Mouse (Mus musculus) gonadal fat pad, adult 2 months (tissue): ENCODE data around the gene Casp7. TPM values are rescaled to one million over a fixed set of nuclear protein-coding genes. Genes with fewer than 3 reads are reported as not detected.

Source experiments
- DNase-seq: peaks from one replicate; pipeline ENCODE4 v3.0.0-alpha.2; 2012; ENCODE audit warnings: low read depth
- polyA plus RNA-seq: library from polyadenylated mRNA; depleted of rRNA; stranded (reverse); fragments of >200 nt; gene quantifications from 2 replicates; pipeline ENCODE4 v1.2.3, GENCODE M21; 2012

The Casp7 gene
- polyA plus RNA-seq, 1 experiment = 16.6 TPM

- no peak for DNase-seq
These were observed 27.9 kb downstream of the Casp7 start for GRCm38 (mm10) chr19:56424606-56425395.

GRCm38 (mm10) chr19:56425492-56425891 is 28.6 kb downstream of the Casp7 start:
- no peak for DNase-seq

DNA sequence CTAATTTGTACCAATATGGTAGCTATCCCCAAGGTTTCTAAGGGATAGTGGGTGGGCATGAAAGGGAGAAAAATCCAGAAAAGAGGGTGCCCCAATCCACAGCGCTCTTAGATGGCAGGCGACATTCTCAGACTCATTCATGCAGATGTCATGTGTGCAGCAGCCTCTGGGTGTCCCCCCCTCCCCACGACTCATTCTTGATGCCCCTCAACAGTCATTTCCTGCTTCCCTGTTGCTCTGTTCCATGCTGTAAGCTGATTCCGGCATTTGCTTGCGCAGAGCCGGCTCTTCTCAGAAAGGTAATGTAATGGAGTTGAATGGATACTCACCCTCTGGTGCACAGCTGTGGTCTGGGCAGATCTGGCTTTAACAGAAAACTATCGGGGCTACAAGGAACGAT is 33.4 kb downstream of the Casp7 start:
- no peak for DNase-seq

DNA sequence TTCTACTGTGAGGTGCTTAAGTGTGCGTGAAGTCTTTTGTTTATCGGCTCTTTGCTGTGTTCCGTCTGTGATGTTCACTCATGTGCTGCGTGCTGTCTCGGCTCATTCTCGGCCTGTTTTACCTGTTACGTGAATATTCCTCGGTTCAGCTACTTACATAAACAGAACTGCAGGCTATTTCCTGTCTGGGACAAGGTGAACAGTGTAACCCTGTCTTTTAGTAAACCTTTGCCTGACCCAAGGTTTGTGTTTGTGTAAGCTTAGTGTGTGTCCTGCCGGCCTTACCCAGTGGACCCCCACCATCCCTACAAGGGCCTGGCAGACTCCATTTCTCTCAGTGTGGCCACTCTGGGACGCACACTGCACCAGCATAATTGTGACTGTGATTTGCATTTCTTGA is 35.8 kb downstream of the Casp7 start:
- no peak for DNase-seq

- no peak for DNase-seq
These were observed 36.7 kb downstream of the Casp7 start for GRCm38 (mm10) chr19:56433581-56433980.

DNA sequence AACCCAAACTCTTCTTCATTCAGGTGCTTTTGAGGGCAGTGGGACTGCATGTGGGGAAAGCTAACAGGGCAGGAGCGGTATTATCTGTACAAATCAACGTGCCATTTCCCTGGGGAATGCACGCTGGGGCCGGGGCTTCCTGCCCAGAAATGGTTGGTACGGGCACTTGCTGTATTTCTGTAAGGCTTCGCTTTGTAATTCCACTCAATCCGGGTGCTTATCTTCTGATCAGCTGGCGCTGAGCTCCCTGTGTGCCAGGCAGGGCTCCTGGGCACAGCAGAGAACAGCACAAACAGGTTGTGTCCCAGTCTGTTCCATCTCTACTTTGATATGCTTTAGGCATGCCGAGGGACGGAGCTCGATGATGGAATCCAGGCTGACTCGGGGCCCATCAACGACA is 39.5 kb downstream of the Casp7 start:
- DNase-seq = peak; percentile 44

DNA sequence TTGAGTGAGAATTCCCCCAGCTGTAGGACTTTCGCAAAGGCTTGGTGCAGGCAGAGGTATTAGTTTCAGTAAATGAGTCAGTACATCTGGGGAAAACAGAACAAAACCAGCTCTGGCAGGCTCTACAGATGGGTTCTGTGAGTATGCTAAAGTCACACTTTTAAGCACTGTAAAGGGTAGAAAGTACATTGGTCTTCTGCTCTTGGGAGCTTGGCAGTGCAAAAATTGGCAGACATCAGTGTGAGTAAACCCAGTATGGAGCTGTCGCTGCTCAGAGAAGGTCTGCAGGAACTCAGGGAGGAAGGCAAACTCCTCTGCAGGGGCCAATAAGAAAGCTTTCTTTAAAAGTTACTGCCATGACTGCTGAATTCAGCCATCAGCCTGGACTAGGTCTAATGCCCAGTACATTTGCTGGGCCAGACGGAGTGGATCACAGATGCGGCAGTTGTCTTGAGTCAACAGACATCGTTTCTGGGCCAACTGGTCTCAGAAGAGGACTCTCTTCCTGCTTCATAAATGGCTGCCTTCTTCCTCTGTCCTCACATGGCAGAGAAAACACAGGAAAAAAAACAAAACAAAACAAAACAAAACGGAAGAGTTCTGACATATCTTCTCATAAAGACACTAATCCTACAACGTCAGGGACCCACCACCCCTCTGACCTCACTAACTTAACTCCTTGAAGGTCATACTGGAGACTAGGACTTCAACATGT is 41.6 kb downstream of the Casp7 start:
- no peak for DNase-seq

- DNase-seq = no peak
These were observed 42.1 kb downstream of the Casp7 start for GRCm38 (mm10) chr19:56439072-56439434.

DNA sequence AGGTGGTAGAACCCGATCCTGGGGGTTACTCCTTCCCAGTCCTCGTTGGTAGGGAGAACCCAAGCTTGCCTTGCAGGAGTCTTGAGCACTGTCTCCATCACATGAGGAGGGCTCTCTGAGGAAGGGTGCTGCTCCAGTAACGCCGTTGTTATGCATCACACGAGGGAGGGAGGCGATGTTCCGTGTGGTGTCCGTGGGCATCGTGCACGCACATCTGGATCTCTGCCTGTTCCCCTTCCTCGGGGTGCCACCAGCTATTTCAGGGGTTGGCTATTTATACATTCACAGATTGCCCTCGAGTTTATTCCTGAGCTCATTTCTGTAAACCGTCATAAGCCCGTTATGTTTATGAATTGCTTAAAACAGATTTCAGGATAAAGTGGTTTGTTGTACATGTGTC is 46.5 kb downstream of the Casp7 start:
- DNase-seq = no peak

DNA sequence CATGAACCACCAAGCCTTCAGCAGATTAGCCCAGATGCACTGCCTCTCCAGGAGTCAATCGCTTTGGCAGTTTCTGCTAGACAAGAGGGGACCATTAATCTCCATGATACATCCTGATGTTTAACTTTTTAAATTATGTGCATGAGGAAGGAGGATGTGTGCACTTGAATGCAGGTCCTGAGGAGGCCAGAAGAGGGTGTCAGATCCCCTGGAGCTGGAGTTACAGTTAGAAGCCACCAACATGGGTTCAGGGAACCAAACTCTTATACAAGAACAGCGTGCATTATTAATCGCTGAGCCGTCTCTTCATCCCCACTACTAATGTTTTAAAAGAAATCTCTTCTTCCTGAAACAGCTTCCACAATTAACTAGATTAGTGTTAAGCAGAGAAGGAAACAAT is 51.9 kb downstream of the Casp7 start:
- DNase-seq = no peak

DNA sequence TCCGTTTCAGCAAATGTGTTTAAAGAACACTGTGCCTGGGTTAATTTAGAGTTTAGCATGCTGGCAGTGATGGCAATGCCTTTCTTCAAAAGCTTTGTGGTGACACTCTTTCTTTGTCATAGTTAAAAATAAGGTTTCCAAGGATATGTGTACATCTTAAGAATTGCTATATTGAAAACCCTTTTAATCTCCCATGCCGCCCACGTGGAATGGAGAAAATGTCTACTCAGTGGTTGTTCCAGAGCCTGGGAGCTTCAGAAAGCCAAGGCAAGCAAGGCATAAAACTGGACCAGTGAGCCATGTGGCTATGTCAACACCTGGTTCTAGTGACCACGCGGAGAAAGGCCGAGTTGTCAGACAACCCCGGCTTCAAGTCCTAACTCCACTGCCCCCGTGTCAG is 52.6 kb downstream of the Casp7 start:
- no peak for DNase-seq

- DNase-seq = no peak
These were observed 54.0 kb downstream of the Casp7 start for GRCm38 (mm10) chr19:56450892-56451291.

- no peak for DNase-seq
These were observed 54.9 kb downstream of the Casp7 start for GRCm38 (mm10) chr19:56451867-56452266.

GRCm38 (mm10) chr19:56452421-56452820 is 55.5 kb downstream of the Casp7 start:
- DNase-seq = no peak

GRCm38 (mm10) chr19:56454862-56455261 is 57.9 kb downstream of the Casp7 start:
- DNase-seq = no peak

GRCm38 (mm10) chr19:56455369-56455768 is 58.4 kb downstream of the Casp7 start:
- no peak for DNase-seq

DNA sequence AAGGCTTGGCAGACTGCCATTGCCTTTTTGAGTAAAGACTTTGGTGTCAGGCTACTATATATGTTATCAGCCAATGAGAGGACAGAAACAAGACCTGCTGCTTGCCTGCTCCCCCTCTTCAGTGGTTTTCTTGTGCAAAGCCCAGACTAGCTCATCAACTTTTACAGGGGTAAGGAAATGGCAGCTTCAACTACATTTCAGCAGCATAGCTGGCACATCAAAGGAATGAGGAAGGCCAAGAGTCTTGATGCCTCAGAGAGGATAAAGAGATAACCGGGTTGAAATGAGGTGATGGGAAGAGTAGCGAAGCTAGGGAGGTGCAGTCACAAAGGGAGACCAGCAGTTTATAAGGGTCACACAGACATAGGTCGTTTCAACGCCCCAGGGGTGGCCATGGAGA is 60.6 kb downstream of the Casp7 start:
- DNase-seq = no peak

GRCm38 (mm10) chr19:56459154-56460050 is 62.5 kb downstream of the Casp7 start:
- DNase-seq = no peak

- DNase-seq = no peak
These were observed 63.3 kb downstream of the Casp7 start for GRCm38 (mm10) chr19:56460241-56460640.

DNA sequence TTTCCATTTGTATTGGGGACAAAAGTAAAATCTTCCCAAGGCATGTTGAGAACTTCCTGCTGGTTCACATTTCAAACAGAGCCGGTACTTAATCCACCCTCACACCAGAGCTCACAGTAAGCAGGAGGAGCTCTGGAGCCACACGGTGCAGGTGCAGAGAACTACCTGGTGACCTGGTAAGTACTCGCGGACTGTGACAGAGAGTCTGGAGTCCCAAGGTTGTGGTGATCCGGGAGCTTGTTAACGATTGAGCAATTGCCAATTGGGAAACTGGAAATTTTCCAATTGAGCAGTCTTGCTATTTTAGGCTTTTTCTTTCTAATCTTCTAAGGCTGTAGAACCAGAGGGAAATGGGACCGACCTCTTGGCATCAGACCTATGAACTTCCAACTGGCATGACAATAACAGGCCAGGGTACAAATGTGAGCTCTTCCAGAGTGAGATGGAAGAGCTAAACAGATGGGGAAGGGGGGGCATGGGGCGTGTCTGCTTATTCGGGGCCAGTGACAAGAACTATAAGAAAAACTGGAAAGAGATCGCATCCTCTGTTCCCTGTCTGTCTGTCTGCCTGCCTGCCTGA is 64.7 kb downstream of the Casp7 start, which contains the start of gene Plekhs1:
Gene Plekhs1 (plus strand): TSS at position 119 of the 580 bp plus-strand sequence.
- peak; percentile 19 for DNase-seq

DNA sequence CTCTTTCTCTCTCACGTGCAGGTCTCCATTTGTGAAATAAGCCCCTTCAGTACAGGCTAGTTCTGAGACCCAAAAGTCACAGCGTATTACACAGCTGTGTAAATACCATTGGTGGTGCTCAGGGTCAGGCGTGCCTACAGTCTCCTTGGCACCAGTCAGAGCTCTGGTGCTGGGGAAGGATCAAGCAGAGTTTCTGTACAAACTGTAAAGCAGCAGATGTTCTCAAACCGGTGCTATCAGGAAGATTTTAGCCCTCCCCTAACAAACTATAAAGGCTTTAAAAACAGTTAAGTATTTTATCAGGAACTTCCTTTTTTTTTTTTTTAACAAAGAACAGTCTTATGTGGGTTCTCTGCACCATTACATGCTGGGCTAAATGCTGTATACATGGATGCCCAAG is 65.9 kb downstream of the Casp7 start:
- no peak for DNase-seq

GRCm38 (mm10) chr19:56466486-56466885 is 69.6 kb downstream of the Casp7 start:
- DNase-seq = peak; percentile 30
